Mouse (Mus musculus): ENCODE data around the gene Clrn2.

Clrn2 gene

GRCm38 (mm10) chr5:45496930-45497550, 43.5 kb downstream of the Clrn2 start:
- in situ Hi-C loops (cut with MboI), result loop anchor here (25.0 kb wide), 1 partner anchor 165 kb away; the partner anchor contains the start of gene Ncapg

- in situ Hi-C loops (cut with MboI), result loop anchor here (25.0 kb wide), 1 partner anchor 165 kb away; the partner anchor contains the start of gene Ncapg
Observed at GRCm38 (mm10) chr5:45497564-45497963, 44.0 kb downstream of the Clrn2 start.

GRCm38 (mm10) chr5:45510071-45510470, 56.5 kb downstream of the Clrn2 start:
- in situ Hi-C loops (cut with MboI), result no loop called here

GRCm38 (mm10) chr5:45512908-45513307, 59.4 kb downstream of the Clrn2 start:
- in situ Hi-C loops (cut with MboI), result no loop called here

GRCm38 (mm10) chr5:45513511-45513910, 60.0 kb downstream of the Clrn2 start:
- in situ Hi-C loops (cut with MboI), result no loop called here
